Mouse (Mus musculus) c-Kit-positive CD71-positive TER-119-positive erythroid progenitor cells, embryonic 14.5 days (primary cell): ENCODE measurements around the gene Alkbh6.
A peak's percentile ranks its signal among the peaks of the same experiment; 100 is the strongest.

Source experiments
- DNase-seq: peaks from one replicate; pipeline ENCODE4 v3.0.0-alpha.2; 2013; ENCODE audit warnings: low spot score

Gene Alkbh6

DNA sequence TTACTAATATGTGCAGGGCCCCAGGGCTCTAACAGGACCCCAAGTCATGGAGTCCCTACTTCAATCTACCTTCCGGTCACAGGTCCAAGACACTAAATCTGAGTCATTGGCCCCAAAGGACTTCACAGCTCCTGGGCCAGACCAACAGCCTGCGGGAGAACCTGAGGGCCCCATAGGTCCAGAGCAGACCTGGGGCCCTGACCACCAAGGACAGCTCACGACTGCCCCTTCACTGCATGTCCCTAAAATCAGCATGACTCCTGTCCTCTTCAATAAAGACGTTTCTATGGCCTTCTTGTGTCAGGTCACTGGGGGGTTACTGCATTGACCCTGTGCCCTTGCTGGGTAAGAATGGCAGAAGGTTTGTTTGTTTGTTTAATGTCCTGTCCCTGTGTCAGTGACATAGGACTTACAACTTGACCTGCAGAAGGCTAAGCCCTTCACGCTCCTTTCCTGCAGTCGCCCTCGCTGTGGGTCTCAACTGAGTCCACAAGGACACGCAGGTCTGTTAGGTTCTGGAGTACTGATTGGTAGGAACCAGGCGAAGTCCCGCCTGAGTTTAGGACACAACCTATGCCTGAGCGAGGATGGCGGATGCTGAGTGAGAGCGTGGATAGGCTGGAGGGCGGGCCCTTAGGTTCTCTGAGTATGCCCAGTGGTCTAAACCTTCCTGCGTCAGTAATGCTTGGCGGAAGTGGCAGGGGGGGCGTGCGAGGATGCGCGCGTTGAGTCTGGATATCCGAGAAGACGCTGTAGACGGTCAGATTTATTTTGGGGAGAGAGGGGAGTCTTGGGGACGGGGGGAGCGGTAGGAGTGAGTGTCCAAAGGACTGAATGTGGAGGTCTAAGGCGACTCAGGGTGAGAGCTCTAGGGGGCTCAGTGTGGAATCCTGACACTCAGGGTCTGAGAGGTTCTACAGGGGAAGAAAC, at the start of gene Alkbh6:
Gene Alkbh6 (plus strand): TSS at position 642 of the 930 bp plus-strand sequence.
- peak; percentile 85 for DNase-seq

DNA sequence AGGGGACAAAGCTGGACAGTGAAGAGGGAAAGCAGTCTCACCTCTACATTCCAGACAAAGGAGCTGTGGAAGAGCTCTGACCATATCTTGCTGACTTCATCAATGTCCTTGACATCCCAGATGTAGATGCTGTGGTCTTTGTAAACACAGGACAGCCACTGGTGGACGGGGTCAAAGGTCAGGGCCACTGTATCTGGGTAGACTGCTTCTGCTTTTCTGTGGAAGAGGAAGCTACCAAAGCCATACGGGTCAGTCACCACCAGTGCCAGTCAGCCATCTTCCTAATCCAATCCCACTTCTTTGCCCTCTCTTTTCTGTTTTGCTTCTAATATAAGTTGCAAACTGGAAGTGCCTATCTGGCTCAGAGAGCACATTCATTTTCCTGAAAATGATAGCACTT, 43.5 kb upstream of the Alkbh6 start:
- DNase-seq, result no peak

DNA sequence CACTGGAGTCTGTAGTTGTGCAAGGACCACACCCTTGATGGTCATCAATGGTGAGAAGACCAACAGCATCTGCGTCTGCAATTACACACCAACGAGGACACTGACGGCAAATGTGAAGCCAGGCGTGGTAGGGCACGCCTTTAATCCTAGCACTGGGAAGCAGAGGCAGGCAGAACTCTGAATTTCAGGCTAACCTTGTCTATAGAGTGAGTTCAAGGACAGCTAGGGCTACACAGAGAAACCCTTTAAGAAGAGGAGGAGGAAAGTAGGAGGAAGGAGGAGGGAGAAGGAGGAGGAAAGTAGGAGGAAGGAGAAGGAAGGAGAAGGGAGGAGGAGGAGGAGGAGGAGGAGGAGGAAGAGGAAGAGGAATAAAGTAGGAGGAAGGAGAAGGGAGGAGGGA, 43.0 kb upstream of the Alkbh6 start:
- no peak for DNase-seq

DNA sequence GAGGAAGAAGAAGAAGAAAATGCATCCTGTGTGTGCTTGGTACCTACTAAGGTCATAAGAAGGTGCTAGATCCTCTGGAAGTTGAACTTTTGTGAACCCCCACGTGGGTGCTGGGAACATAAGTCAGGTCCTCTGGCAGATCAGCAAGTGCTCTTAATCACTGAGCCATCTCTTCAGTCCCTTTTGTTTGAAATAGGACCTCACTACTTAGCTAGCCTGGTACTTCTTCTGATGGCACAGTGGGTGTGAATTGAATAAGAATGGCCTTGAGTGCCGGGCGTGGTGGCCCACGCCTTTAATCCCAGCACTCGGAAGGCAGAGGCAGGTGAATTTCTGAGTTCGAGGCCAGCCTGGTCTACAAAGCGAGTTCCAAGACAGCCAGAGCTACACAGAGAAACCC, 42.6 kb upstream of the Alkbh6 start:
- DNase-seq, result no peak

DNA sequence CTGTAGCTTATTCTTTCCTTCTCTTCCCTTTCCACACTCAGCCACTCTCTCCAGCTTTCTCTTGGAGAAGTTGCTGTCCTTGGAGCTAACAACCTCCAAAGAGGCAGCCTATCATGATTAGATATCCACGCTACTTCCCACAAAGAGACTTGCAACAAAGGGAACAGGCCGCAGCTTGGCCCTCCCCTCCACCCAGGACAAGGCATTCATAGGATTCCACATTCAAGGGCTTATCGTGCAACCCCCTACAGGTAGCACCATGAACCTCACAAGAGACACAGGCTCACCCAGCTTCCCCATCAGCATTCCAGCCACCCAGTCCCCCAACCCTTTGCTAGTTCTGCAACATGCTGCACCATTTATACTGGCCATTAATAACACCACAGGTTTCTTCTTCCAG, 41.7 kb upstream of the Alkbh6 start:
- no peak for DNase-seq

GRCm38 (mm10) chr7:30269641-30270040, 38.9 kb upstream of the Alkbh6 start:
- no peak for DNase-seq

DNA sequence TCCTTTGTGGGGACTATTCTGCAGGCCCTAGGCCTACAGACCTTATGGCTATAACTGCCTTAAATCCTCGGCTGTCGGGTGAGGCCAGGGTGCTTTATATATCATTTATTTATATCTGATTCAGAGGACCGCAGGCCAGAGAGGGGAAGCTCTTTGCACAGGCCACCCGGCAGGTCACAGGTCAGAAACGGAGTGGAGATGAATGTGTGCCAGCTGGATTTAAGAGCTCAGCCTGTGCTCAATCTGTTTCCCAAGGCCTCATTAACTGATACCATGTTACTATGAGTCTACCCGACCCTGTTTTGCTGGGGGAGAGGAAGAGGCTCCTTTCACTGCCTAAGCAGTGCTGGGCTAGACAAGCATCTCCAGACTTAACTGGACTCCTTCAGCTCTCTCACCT, 34.1 kb upstream of the Alkbh6 start:
- DNase-seq, result no peak

GRCm38 (mm10) chr7:30278911-30279310, 29.6 kb upstream of the Alkbh6 start:
- no peak for DNase-seq

GRCm38 (mm10) chr7:30279536-30279935, 29.0 kb upstream of the Alkbh6 start:
- DNase-seq, result no peak

DNA sequence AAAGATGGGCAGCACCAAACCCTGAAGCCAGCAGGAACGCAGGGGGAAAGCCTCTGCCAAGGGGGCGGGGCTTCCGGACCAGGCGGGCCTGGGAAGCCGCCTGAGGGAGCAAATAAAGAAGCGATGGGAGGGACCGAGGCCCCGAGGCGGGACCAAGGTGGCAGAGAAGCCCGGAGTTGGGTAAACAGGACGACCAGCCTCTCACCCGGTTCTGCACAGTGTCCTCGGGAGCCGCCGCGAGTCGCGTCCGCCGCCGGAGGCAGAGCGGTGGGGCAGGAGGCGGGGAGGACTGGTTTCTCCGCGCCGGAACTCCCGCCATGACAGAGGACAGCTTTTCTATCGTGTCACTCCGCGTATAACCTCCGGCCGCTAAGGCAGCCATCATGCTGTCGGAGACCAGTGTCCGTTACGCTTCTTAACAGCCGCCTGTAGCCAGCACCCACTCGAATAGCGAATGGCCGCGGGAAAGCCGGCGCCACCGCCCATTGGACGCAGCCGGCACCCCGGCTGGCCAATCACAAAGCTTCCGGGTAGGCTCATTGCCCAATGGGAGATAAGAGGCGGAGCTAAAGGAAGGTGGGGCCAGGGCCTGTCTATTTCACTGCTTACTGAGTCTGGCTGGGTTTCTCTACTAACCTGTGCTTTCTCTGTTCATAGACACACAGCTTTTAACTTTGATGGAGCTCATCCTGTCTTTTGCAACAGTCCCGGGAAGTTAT, 28.4 kb upstream of the Alkbh6 start, which contains the start of the genes Thap8 and Wdr62:
Gene Thap8 (plus strand): TSS at position 144 of the 719 bp plus-strand sequence.
Gene Wdr62 (minus strand): TSS at position 469 of the 719 bp plus-strand sequence.
- peak; percentile 93 for DNase-seq

- DNase-seq, result peak; percentile 79
Observed at GRCm38 (mm10) chr7:30280670-30281138, 27.8 kb upstream of the Alkbh6 start.

- DNase-seq, result no peak
Observed at GRCm38 (mm10) chr7:30281522-30281921, 27.0 kb upstream of the Alkbh6 start.

DNA sequence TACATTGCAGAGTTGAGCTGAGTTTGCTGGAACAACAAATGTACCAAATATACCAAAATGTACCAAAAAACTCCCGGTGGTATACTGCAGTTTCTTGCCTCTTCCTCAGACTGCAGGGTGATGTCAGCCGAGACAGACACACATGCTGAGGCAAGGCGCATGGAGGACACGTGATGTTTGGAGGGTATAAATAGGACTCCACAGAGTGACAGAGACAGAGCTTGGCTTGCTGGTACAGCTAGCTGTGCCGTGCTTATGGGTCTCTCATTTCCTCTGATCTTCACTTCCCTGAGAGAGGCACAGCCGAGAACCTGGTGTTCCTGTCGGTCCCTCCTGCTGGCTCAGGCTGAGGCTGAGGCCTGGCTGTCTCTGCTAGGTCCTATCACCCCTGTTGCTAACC, 25.8 kb upstream of the Alkbh6 start:
- no peak for DNase-seq

DNA sequence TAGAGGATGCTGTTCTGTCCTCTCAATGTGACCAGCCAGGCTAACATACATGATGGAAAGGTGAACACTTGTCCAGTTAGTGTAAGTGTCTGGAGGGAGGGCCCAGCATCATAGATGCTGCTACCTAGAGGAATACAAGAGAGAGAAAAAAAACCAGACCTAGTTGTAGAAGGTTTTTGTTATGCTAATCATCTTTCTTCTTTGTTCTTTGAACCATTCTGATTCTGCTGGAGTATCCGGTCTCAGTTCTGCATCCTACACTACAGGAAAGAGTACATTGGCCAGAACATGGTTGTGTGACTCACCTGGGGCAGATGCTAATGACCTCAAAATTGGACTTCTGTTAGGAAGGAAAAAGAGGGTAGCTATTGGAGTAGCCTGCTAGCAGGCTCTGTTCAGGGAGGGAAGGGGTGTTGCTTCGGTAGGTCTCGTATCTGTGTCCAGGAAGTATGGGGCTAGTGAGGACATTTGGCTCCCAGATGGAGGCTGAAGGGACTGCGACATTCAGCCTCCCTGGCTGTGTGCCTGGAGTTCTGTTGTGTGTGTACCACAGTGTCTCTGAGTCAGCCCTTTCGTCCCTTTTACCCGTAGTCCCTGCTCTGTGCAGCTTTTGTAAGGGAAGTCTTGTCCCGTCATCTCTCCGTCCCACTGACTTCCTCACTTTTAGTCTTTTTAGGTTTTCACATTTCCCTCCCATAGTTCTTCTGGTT, 21.7 kb upstream of the Alkbh6 start:
- DNase-seq, result no peak

DNA sequence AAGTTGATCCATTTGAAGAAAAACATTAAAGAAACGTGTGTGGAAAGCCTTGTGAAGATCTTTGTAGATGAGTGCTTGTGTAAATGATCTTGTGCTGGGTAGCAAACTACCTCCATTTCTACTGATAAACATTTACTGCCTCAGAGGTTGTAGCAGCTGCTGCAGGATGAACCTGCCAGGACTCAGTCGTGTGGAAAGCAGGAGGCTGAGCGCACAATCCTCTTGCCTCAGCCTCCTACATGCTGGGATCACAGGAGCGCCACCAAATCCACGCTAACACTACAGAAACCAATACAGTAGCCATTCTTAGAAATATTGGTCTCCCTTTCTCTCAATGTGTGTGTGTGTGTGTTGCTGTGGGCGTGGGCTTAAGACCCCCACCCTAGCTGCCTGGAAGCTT, 20.5 kb upstream of the Alkbh6 start:
- no peak for DNase-seq

GRCm38 (mm10) chr7:30289071-30289713, 19.3 kb upstream of the Alkbh6 start:
- DNase-seq, result no peak

DNA sequence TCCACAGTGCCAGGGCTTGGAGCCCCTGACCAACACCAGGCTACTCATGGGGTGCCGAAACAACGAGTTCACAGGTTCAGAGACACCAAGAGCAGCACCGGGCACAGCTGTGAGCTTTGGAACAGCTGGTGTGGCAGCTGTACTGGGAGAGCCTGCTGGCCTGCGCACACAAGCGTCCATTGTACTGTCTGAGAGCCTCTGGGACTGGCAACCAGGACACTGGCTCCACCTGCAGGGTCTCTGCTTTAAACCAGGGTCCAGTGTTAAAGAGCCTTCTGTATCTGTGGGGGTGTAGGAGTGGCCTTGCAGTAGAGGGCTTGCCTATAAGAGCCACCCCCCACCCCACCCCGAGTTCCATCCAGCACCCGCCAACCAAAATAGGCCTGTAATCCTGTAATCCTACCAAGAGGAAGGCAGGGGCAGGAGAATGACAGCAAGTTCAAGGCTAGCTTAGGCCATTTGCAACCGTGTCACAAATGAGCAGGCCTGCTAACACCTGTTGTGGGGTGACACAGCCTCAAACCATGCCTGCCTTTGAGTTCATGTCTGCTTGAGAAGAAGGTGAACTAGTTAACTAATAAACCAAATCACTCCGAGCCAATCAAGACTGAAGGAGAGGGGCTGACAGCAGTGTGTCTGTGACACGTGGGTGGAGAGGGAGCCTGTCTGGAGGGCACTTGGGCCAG, 18.7 kb upstream of the Alkbh6 start:
- no peak for DNase-seq

DNA sequence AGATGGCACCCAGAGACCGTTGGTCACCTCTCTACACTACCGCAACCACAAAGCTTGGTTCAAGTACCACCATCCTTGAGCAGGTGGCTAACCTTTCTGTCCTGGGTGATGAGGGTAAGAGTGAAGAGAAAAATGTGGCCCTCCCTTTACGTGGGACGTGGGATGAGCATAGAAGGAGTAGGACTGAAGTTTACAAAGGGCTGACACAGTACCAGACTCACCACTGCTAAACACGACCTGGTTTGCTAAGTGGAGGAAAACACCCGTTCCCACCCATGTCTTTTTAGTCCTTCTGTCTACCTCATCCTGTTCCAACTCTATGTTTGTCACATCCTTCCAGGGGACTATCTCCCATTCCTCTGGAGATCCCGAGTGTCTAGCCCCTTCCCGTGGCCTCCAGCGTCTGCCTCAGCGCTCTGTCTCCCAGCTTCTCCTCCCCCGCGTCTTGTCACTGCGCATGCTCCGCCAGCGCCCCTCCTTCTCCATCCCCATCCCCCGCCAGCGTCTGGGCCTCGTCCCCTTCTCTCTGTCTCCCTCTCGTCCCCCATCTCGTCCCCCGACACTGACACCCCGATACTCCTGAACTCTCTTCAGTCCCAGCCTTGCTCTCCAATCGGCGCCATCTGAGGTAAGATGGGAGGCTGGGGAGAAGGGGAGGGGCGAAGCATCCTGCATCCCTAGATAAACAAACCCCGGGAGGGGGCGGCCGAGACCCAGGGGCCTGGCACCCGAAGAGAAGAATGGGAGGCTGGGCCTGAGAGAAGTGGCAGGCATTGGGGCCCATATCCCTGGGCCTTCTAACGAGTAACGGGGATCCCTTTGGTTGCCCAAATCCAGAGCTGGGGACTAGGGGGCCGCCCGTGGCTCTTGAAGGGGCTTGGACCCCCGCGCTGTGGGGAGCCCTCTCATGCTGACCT, 17.0 kb upstream of the Alkbh6 start, which contains the start of gene Clip3:
Gene Clip3 (plus strand): TSS at position 514 of the 917 bp plus-strand sequence.
- DNase-seq, result no peak

GRCm38 (mm10) chr7:30293795-30294194, 14.7 kb upstream of the Alkbh6 start:
- no peak for DNase-seq

- DNase-seq, result no peak
Observed at GRCm38 (mm10) chr7:30294296-30294695, 14.2 kb upstream of the Alkbh6 start.
